Mouse (Mus musculus): ENCODE data around the gene Fras1. TPM values are rescaled to one million over a fixed set of nuclear protein-coding genes. Genes with fewer than 3 reads are reported as not detected.

Gene Fras1
- polyA plus RNA-seq, 1 experiment = 0.29 TPM

DNA sequence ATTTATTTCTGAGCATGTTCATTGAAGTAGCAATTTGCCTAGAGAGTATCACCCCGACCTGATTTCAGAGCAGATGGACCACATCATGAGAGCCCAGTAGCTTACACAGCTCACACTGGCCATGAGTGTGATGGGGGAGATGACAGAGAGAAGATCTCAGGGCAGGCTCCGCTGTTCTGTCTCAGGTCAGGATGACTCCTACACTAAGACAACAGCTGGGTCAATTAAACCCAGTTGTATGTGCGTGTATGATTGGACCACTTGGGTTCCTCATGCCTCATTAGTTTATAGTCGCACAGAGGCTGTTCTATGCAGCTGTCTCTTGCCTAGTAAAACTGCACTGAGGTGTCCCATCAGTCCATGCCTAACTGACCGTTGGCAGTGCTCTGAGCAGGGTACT is 345.5 kb downstream of the Fras1 start:
- TF ChIP-seq POLR2A (IDR thresholded peaks at IDR 0.05; ENCODE audit: low read depth, low read length) (no peak), CTCF (IDR thresholded peaks at IDR 0.05; ENCODE audit: extremely low read depth, insufficient read length, insufficient replicate concordance, low read depth, low read length) (no peak)
- Histone ChIP-seq H3K36me3 (ENCODE audit: control insufficient read depth, insufficient read depth, low read length) (no peaks in the 10 kb centered on the region), H3K27me3 (ENCODE audit: control insufficient read depth, insufficient read depth, low read length) (no peaks in the 10 kb centered on the region), H3K27ac (ENCODE audit: insufficient read depth, low read depth, low read length) (no peak overlapping the region), H3K4me1 (ENCODE audit: control insufficient read depth, insufficient read depth, insufficient read length, low read length) (no peaks in the 10 kb centered on the region), H3K4me3 (ENCODE audit: low read depth, low read length) (no peak overlapping the region)
- WGBS = 90% methylated on average over 5 of the region's 5 CpGs

DNA sequence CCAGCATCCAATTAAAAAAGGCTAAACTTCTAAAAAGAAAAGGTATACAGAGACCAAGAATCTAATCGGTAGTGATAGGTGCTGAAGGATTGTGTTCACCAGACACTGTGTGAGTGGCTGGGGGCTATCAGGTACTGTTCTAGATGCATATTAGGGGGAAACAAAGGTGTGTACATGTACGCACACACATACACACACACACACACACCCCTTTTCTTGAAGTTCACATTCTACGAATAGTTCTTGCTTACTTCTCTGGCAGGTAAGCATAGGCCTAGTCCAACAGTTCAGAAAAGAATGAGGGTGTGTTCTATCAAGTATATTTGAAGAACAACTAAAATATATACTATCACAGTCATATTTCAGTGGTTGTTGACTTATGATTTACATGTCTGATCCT is 348.9 kb downstream of the Fras1 start:
- H3K4me1 ChIP-seq (ENCODE audit: control insufficient read depth, insufficient read depth, insufficient read length, low read length) = no peaks in the 10 kb centered on the region
- 77% methylated on average over 3 of the region's 3 CpGs for WGBS
- no peaks in the 10 kb centered on the region for H3K36me3 ChIP-seq (ENCODE audit: control insufficient read depth, insufficient read depth, low read length)
- H3K4me3 ChIP-seq (ENCODE audit: low read depth, low read length) = no peak overlapping the region
- TF ChIP-seq POLR2A (IDR thresholded peaks at IDR 0.05; ENCODE audit: low read depth, low read length) (no peak), CTCF (IDR thresholded peaks at IDR 0.05; ENCODE audit: extremely low read depth, insufficient read length, insufficient replicate concordance, low read depth, low read length) (no peak)
- H3K27me3 ChIP-seq (ENCODE audit: control insufficient read depth, insufficient read depth, low read length) = no peaks in the 10 kb centered on the region
- H3K27ac ChIP-seq (ENCODE audit: insufficient read depth, low read depth, low read length) = no peak overlapping the region

DNA sequence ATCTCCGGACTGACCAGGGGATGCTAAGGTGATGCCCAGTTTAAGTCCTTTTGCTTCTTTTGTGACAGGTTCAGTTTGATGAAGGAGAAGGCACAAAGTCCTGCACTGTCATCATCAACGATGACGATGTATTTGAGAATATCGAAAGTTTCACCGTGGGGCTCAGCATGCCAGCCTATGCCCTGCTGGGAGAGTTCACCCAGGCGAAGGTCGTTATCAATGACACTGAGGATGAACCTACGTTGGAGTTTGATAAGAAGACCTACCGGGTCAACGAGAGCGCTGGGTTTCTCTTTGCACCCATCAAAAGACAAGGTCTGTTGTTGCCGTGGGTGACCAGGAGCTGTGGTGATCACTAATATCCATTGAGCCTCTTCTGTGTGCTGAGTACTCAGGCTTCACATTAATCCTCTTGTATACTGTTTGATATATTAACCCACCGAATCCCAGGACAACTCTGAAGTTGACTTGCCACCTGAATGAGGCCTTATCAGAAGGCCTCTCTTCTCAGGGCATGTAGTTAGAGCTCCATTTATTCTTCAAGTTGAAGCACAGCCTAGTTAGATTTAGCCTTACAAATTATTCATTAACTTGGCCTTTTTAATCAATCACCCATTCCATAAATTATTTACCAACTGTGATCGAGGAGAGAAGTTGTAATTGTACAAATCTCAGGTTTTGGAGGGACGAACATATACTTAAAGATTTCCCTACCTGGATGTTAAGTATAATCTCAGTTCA is 365.6 kb downstream of the Fras1 start:
- 34% methylated on average over 15 of the region's 15 CpGs for WGBS
- Histone ChIP-seq H3K4me3 (ENCODE audit: low read depth, low read length) (peak overlapping the region; percentile 10; the same call in 1 of the 2 replicates), H3K27me3 (ENCODE audit: control insufficient read depth, insufficient read depth, low read length) (no peaks in the 10 kb centered on the region), H3K27ac (ENCODE audit: insufficient read depth, low read depth, low read length) (no peak overlapping the region), H3K4me1 (ENCODE audit: control insufficient read depth, insufficient read depth, insufficient read length, low read length) (peaks cover 6% of the 10 kb centered on the region; the same call in 1 of the 2 replicates), H3K36me3 (ENCODE audit: control insufficient read depth, insufficient read depth, low read length) (no peaks in the 10 kb centered on the region)
- no peak for TF ChIP-seq CTCF (IDR thresholded peaks at IDR 0.05; ENCODE audit: extremely low read depth, insufficient read length, insufficient replicate concordance, low read depth, low read length)
- TF ChIP-seq POLR2A (IDR thresholded peaks at IDR 0.05; ENCODE audit: low read depth, low read length) = no peak

DNA sequence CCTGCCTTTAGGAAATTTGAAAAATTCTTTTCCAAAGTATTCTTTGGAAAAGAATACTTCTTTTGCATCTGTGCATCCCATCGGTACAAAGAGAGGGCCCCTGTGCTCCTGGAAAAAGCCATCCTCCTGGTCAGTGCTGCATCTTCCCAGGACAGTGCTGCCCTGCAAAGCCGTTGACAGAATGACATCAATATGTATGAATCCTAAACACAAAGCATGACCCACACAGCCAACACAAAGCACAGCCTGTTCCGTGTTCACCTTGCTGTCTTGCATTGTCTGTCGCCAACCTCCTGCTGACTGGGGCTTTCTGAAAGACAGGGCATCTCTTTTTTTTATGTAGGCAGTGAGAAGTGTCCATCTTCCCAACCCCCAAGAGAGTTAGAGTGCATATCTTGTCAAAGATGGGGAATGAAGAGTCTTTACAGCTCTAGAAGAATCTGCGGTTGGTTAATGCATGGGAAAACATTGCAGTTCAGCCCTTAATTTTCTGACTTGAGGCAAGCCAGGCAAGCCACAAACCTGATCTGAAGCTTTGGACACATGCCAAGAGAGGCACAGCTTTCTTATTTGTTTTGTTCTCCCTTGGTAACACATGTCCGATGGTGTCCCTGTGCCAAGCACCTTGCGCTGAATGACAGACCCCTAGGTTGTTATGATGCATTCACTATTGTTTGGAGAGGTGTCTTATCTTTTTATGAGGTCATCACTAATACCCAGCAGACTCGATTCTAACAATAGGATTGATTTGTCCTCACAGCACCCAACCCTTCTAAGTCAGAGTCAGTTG is 373.6 kb downstream of the Fras1 start:
- Histone ChIP-seq H3K27ac (ENCODE audit: insufficient read depth, low read depth, low read length) (no peak overlapping the region), H3K27me3 (ENCODE audit: control insufficient read depth, insufficient read depth, low read length) (no peaks in the 10 kb centered on the region), H3K36me3 (ENCODE audit: control insufficient read depth, insufficient read depth, low read length) (no peaks in the 10 kb centered on the region), H3K4me1 (ENCODE audit: control insufficient read depth, insufficient read depth, insufficient read length, low read length) (no peaks in the 10 kb centered on the region), H3K4me3 (ENCODE audit: low read depth, low read length) (no peak overlapping the region)
- WGBS = 55% methylated on average over 8 of the region's 8 CpGs
- no peak for TF ChIP-seq CTCF (IDR thresholded peaks at IDR 0.05; ENCODE audit: extremely low read depth, insufficient read length, insufficient replicate concordance, low read depth, low read length)
- no peak for TF ChIP-seq POLR2A (IDR thresholded peaks at IDR 0.05; ENCODE audit: low read depth, low read length)

DNA sequence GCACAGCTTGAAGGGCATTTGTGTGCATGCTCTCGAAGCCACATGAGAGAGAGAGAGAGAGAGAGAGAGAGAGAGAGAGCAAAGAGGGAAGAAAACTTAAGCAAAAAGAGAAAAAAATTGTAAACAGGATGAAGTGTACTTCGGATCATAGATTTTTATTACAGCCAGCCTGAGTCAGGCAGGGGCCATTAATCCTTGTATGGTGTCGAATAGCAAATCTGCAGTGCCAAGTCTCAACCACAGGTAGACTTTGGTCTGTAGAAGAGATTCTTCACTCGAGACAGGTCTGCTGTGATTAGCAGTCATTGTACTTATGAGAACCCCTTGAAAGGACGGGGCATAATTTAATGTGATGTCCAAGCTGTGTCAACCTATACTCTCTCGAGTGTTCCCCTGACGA is 383.9 kb downstream of the Fras1 start:
- Histone ChIP-seq H3K27ac (ENCODE audit: insufficient read depth, low read depth, low read length) (no peak overlapping the region), H3K4me1 (ENCODE audit: control insufficient read depth, insufficient read depth, insufficient read length, low read length) (no peaks in the 10 kb centered on the region), H3K4me3 (ENCODE audit: low read depth, low read length) (no peak overlapping the region), H3K27me3 (ENCODE audit: control insufficient read depth, insufficient read depth, low read length) (no peaks in the 10 kb centered on the region), H3K36me3 (ENCODE audit: control insufficient read depth, insufficient read depth, low read length) (no peaks in the 10 kb centered on the region)
- TF ChIP-seq POLR2A (IDR thresholded peaks at IDR 0.05; ENCODE audit: low read depth, low read length) (no peak), CTCF (IDR thresholded peaks at IDR 0.05; ENCODE audit: extremely low read depth, insufficient read length, insufficient replicate concordance, low read depth, low read length) (no peak)
- WGBS = 51% methylated on average over 7 of the region's 7 CpGs

DNA sequence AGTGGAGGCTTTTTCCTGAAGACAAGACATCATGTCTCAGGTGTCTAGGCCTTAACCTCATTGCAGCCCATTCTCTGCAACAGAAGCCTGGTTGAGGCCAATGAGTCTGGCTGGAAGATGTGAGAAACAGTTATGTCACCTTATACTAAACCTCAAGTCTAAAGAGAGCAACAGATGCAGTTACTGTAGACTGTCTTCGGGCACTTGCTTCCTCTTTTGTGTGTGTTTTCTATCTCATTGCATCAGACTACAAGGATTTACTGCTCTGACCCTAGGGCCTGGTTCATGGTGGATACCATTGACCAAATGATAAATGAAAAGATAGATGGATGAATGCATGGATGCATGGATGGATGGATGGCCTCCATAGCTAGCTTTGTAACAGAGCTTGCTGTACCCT is 388.3 kb downstream of the Fras1 start:
- H3K27ac ChIP-seq (ENCODE audit: insufficient read depth, low read depth, low read length) = no peak overlapping the region
- H3K4me3 ChIP-seq (ENCODE audit: low read depth, low read length) = no peak overlapping the region
- H3K4me1 ChIP-seq (ENCODE audit: control insufficient read depth, insufficient read depth, insufficient read length, low read length) = no peaks in the 10 kb centered on the region
- H3K27me3 ChIP-seq (ENCODE audit: control insufficient read depth, insufficient read depth, low read length) = no peaks in the 10 kb centered on the region
- no peaks in the 10 kb centered on the region for H3K36me3 ChIP-seq (ENCODE audit: control insufficient read depth, insufficient read depth, low read length)
- WGBS = 77% methylated on average over 1 of the region's 1 CpGs
- TF ChIP-seq POLR2A (IDR thresholded peaks at IDR 0.05; ENCODE audit: low read depth, low read length) (no peak), CTCF (IDR thresholded peaks at IDR 0.05; ENCODE audit: extremely low read depth, insufficient read length, insufficient replicate concordance, low read depth, low read length) (no peak)

DNA sequence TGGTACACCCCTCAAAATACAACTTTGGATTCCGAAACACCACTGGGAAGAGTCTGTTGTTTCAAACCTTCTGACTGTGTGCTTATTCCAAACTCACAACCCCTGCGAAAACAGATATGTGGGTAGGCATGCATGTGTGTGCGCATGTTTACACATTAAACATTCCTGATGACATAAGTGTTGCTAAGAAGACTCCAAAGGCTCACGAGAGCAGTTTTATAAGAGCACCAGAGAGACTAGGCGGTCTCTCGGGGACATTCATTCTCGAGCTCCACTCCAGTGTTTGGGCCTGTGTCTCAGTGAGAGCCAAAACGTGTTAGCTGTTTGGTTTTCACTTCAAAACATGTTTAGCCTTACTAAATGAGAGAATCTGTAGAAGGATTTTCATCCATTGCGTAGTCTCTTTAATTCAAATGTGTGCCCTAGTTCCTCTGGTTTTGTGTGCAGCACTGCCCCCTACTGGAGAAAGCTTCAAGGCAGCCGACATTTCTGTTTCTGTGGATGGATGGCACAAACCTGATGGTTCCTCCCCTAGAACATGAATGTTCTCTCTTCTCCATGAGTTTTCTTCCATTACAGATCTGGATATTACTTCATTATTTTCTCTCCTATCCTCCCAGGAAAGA is 395.2 kb downstream of the Fras1 start:
- H3K27ac ChIP-seq (ENCODE audit: insufficient read depth, low read depth, low read length) = no peak overlapping the region
- no peaks in the 10 kb centered on the region for H3K27me3 ChIP-seq (ENCODE audit: control insufficient read depth, insufficient read depth, low read length)
- H3K4me3 ChIP-seq (ENCODE audit: low read depth, low read length) = no peak overlapping the region
- no peaks in the 10 kb centered on the region for H3K36me3 ChIP-seq (ENCODE audit: control insufficient read depth, insufficient read depth, low read length)
- 64% methylated on average over 10 of the region's 10 CpGs for WGBS
- peak; percentile 60; the same call in 1 of the 2 replicates for TF ChIP-seq CTCF (IDR thresholded peaks at IDR 0.05; ENCODE audit: extremely low read depth, insufficient read length, insufficient replicate concordance, low read depth, low read length)
- TF ChIP-seq POLR2A (IDR thresholded peaks at IDR 0.05; ENCODE audit: low read depth, low read length) = no peak
- no peaks in the 10 kb centered on the region for H3K4me1 ChIP-seq (ENCODE audit: control insufficient read depth, insufficient read depth, insufficient read length, low read length)
